Mouse (Mus musculus) effector memory CD4-positive, alpha-beta T cell, adult 7 months (primary cell): Measurements from ENCODE around the gene Gm13769. TPM values are rescaled to one million over a fixed set of nuclear protein-coding genes. Genes with fewer than 3 reads are reported as not detected.

ENCODE experiments used
- polyA plus RNA-seq: library from polyadenylated mRNA; unstranded; fragments of 100-300 nt; shearing (Covaris generic); gene quantifications from one replicate; pipeline ENCODE4 v1.2.1, GENCODE M21; 2017

The Gm13769 gene
- polyA plus RNA-seq, result 0.50 TPM

GRCm38 (mm10) chr2:90321900-90322299 is at the start of gene Gm13769:
Gm13769 (plus strand) TSS chr2:90322200.

GRCm38 (mm10) chr2:90292741-90293140 is 29.3 kb upstream of the Gm13769 start, which contains the start of gene Olfr1272:
Olfr1272 (minus strand) TSS chr2:90292841.

Other genes with a start within 250 kb of the Gm13769 start
- 0.12 TPM for gene Olfr1269, start 200.8 kb upstream of the Gm13769 start, polyA plus RNA-seq
- gene Olfr32, start 179.9 kb upstream of the Gm13769 start, polyA plus RNA-seq, result not detected
- gene Olfr1270, start 169.1 kb upstream of the Gm13769 start, polyA plus RNA-seq, result not detected
- gene Olfr1506, start 97.7 kb upstream of the Gm13769 start, polyA plus RNA-seq, result not detected
- gene Olfr142, start 64.6 kb upstream of the Gm13769 start, polyA plus RNA-seq, result not detected
- 0.15 TPM for gene Olfr1271, start 51.2 kb upstream of the Gm13769 start, polyA plus RNA-seq
- not detected for gene Olfr1272, start 29.4 kb upstream of the Gm13769 start, polyA plus RNA-seq
- gene Olfr1274-ps, start 76.5 kb downstream of the Gm13769 start, polyA plus RNA-seq, result not detected